Mouse (Mus musculus): ENCODE measurements around the gene Med27. TPM values are rescaled to one million over a fixed set of nuclear protein-coding genes. Genes with fewer than 3 reads are reported as not detected.

Gene Med27
- total RNA-seq, 2 experiments from 2014 or later, result 18.6 to 21.7 TPM

DNA sequence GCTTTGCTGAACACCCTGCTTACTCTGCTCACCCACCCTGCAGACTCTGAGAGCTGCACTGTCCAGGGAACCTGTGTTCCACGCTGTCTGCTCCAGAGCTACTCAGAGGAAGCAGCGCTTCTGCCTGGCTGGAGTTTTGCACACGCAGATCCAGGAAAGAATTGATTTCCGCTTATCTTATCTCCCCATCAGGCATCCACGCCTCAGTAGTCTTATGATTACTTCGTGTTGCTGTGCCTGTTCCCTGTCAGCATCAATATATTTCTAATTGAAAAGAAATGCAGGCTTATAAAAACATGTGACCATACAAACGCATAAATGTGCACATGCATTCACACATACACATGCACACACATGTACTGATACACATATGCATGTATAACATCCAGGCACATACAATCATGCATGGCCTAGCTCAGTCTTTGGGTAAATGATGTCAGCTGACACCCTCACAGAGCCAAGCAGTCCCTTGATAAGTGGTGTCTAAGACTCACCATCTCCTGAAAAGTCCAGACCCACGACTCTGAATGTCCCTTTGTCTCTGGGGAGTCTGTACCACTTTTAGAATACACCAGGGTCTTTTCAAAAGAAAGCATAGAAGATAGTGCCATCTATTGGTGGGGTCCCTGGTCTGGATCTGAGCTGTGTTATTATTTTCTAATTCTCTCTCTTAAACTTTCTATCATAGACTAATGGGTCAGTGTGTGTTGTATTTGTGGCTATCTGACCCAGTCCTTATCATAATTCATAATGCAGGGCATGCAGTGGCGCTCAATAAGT is 225.5 kb downstream of the Med27 start:
- DNase-seq, result no peak

DNA sequence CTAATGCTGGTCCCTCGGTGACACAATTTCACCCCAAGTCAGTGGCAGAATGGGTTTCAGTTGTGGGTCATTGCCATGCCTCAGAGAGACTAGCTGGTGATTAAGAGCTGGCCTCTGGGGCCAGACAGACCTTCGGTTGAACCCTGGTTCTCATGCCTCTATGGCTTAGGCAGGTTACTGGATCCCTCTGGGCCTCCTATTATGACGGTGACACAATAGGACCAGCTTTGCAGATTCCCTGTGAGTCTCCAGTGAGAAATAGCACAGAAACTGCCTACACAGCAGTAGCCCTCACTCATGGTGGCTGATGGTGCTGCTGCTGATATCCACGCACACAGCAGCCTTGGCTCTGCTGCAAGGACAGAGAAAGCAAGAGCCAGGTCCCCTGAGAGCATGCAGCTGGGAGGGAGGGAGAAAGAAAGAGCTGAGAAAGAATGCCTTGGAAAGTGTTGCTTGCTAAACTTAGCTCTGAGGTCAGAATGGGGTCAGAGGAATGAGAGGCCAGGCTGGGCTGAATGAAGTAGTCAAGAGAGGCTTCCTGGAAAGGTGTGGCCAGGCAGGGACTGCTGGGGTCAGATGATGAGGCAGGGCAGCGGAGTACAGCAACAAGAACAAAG is 226.3 kb downstream of the Med27 start:
- DNase-seq, result no peak

DNA sequence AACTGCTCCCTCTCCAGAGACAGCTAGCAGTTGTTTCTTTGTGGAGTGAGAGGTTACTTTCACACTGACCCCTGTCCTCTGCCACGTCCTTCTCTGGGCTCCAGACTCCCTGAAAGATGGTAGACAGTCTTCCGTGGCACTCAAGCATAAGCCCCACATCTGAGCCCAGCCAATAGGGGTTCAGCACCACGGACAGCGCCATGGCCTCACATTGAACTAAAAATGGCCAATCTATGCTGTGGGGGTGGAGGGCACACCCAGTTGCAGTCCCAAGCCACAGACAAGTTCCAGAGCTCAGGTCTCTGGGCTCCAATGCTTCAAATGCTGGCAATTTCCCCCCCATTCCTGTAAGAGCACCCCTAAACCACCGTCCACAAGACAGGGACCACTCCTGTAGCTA is 227.0 kb downstream of the Med27 start:
- peak; percentile 82 for DNase-seq

DNA sequence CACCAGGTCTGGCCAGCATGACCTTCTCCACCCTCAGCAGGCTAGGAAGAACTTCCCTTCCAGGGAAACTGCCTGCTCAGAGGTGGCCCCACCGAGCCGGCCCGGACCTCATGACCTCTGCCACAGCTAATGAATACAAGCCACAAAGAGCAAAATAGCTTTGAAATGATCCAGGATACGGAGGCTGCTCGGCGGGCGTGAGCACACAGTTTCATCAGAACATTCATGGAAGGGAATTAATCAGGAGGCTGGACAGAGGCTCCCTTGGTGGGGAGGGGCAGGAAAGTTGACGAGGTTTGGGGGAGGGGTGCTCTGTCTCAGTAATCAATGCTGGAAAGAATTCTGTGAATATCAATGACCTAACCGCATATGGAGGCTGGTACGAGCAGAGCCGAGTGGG is 227.6 kb downstream of the Med27 start:
- no peak for DNase-seq

Small RNA genes lying within 50 kb of the gene (microRNA-seq; reads per million reads assigned to microRNA genes)
- gene Mir133c, result not detected

Other genes starting within 250 kb of the Med27 start
- gene Setx, start 222.6 kb upstream of the Med27 start, total RNA-seq (2021), result 10 to 100 TPM; 32.9 to 36.0 TPM
- gene Ntng2, start 93.8 kb upstream of the Med27 start, total RNA-seq (2021), result 10 to 100 TPM; 16.2 to 24.2 TPM

Data from adrenal gland, postnatal 10 days (tissue).